Mouse (Mus musculus): ENCODE results near the gene Kif24. TPM values are rescaled to one million over a fixed set of nuclear protein-coding genes. Genes with fewer than 3 reads are reported as not detected.

The Kif24 gene
- polyA plus RNA-seq, 1 experiment from 2014 or later: 2.4 TPM

- no peaks in the 10 kb centered on the region for H3K27me3 ChIP-seq (replicated peaks; ENCODE audit: control insufficient read depth, insufficient read depth, low read length)
- no peak overlapping the region for H3K4me3 ChIP-seq (ENCODE audit: low read length)
- H3K36me3 ChIP-seq (ENCODE audit: control insufficient read depth, insufficient read depth, low read length): no peaks in the 10 kb centered on the region
- 98% methylated on average over 3 of the region's 3 CpGs for WGBS
- ATAC-seq: no peak
- H3K4me1 ChIP-seq (ENCODE audit: control insufficient read depth, insufficient read depth, low read depth, low read length): no peaks in the 10 kb centered on the region
- no peaks in the 10 kb centered on the region for H3K9me3 ChIP-seq (ENCODE audit: control insufficient read depth, low read length)
- H3K27ac ChIP-seq (ENCODE audit: low read depth, low read length): no peak overlapping the region
- H3K4me2 ChIP-seq (ENCODE audit: low read length): no peak overlapping the region
- H3K9ac ChIP-seq (ENCODE audit: low read depth, low read length): no peak overlapping the region
Measured at GRCm38 (mm10) chr4:41447595-41447994, 17.1 kb downstream of the Kif24 start.

DNA sequence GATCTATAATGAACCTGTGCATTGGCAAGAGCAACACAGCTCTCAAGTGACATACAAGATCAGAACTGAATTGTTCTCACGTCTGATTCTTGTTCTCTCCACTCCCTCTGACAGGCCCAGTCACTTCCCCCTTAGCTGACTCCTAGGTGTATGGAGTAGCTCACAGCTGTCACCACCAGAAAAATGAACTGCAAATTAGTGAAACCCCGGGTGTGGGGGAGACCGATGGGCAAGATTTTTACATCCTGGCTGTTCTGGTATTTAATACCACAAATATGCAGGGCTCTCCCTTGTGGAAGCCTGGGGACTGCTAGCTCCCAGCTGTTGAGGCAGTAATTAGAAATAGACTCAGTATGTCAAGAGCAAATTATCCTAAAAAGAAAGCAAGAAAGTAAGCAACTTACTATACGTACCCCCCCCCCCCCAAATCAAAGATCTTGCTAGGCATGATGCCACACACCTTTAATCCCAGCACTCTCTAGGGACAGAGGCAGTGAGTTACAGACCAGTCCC is 21.8 kb downstream of the Kif24 start:
- H3K9me3 ChIP-seq (ENCODE audit: control insufficient read depth, low read length): no peaks in the 10 kb centered on the region
- no peaks in the 10 kb centered on the region for H3K36me3 ChIP-seq (ENCODE audit: control insufficient read depth, insufficient read depth, low read length)
- H3K4me2 ChIP-seq (ENCODE audit: low read length): no peak overlapping the region
- no peaks in the 10 kb centered on the region for H3K4me1 ChIP-seq (ENCODE audit: control insufficient read depth, insufficient read depth, low read depth, low read length)
- H3K9ac ChIP-seq (ENCODE audit: low read depth, low read length): no peak overlapping the region
- H3K27ac ChIP-seq (ENCODE audit: low read depth, low read length): no peak overlapping the region
- H3K4me3 ChIP-seq (ENCODE audit: low read length): no peak overlapping the region
- no peaks in the 10 kb centered on the region for H3K27me3 ChIP-seq (replicated peaks; ENCODE audit: control insufficient read depth, insufficient read depth, low read length)
- ATAC-seq: no peak
- 76% methylated on average over 4 of the region's 4 CpGs for WGBS

- Histone ChIP-seq H3K27me3 (replicated peaks; ENCODE audit: control insufficient read depth, insufficient read depth, low read length) (no peaks in the 10 kb centered on the region), H3K4me2 (ENCODE audit: low read length) (no peak overlapping the region), H3K27ac (ENCODE audit: low read depth, low read length) (no peak overlapping the region), H3K4me3 (ENCODE audit: low read length) (no peak overlapping the region), H3K36me3 (ENCODE audit: control insufficient read depth, insufficient read depth, low read length) (no peaks in the 10 kb centered on the region), H3K9me3 (ENCODE audit: control insufficient read depth, low read length) (no peaks in the 10 kb centered on the region), H3K9ac (ENCODE audit: low read depth, low read length) (no peak overlapping the region), H3K4me1 (ENCODE audit: control insufficient read depth, insufficient read depth, low read depth, low read length) (no peaks in the 10 kb centered on the region)
- ATAC-seq: no peak
- WGBS: 89% methylated on average over 5 of the region's 5 CpGs
Measured at GRCm38 (mm10) chr4:41438931-41439330, 25.8 kb downstream of the Kif24 start.

DNA sequence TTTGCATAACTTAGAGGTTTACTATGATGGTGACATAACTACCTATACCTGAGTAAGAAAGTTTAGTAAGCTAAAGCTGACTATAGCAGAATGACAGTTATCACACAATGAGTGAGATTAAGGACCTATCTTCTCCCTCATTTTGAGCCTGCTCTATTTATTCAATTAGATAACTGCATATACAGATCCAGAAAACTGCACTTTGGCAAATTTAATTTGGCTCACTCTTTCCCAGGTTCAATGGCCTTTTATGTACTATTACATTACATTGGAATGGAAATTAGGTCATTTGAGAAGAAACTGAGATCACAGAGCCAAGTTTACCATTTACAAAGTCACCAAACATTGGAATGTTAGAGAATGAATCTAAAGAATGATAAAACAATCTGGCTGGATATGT is 47.7 kb downstream of the Kif24 start:
- no peaks in the 10 kb centered on the region for H3K9me3 ChIP-seq (ENCODE audit: control insufficient read depth, low read length)
- H3K27me3 ChIP-seq (replicated peaks; ENCODE audit: control insufficient read depth, insufficient read depth, low read length): no peaks in the 10 kb centered on the region
- H3K9ac ChIP-seq (ENCODE audit: low read depth, low read length): no peak overlapping the region
- no peak overlapping the region for H3K4me3 ChIP-seq (ENCODE audit: low read length)
- no peaks in the 10 kb centered on the region for H3K4me1 ChIP-seq (ENCODE audit: control insufficient read depth, insufficient read depth, low read depth, low read length)
- H3K27ac ChIP-seq (ENCODE audit: low read depth, low read length): no peak overlapping the region
- ATAC-seq: no peak
- H3K36me3 ChIP-seq (ENCODE audit: control insufficient read depth, insufficient read depth, low read length): no peaks in the 10 kb centered on the region
- no peak overlapping the region for H3K4me2 ChIP-seq (ENCODE audit: low read length)

- Histone ChIP-seq H3K36me3 (ENCODE audit: control insufficient read depth, insufficient read depth, low read length) (no peaks in the 10 kb centered on the region), H3K4me1 (ENCODE audit: control insufficient read depth, insufficient read depth, low read depth, low read length) (no peaks in the 10 kb centered on the region), H3K27me3 (replicated peaks; ENCODE audit: control insufficient read depth, insufficient read depth, low read length) (no peaks in the 10 kb centered on the region), H3K9me3 (ENCODE audit: control insufficient read depth, low read length) (no peaks in the 10 kb centered on the region), H3K4me3 (ENCODE audit: low read length) (no peak overlapping the region), H3K4me2 (ENCODE audit: low read length) (no peak overlapping the region), H3K27ac (ENCODE audit: low read depth, low read length) (no peak overlapping the region), H3K9ac (ENCODE audit: low read depth, low read length) (no peak overlapping the region)
- 94% methylated on average over 1 of the region's 1 CpGs for WGBS
- ATAC-seq: no peak
Measured at GRCm38 (mm10) chr4:41409341-41409740, 55.3 kb downstream of the Kif24 start.

GRCm38 (mm10) chr4:41407353-41407752 is 57.3 kb downstream of the Kif24 start:
- H3K4me3 ChIP-seq (ENCODE audit: low read length): no peak overlapping the region

DNA sequence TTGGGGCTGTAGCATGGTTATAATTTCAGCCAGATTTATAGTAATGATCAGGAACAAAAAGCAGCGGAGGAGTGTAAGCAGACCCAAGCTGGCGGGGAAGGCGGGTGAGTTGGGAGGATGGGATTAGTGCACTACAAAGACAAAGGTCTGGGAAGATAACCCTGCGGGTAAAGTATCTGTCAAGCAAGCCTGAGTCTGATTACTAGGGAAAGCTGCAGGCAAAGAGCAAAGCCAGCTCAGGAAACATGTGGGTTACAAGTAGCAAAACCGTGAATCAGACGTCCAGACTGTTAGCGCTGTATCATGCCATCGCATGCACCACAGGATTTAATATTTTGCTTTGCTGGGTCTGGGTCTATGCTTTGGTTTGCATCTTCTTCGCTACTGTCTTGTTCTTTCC is 58.1 kb downstream of the Kif24 start:
- no peak for ATAC-seq
- no peak overlapping the region for H3K4me3 ChIP-seq (ENCODE audit: low read length)
- no peaks in the 10 kb centered on the region for H3K9me3 ChIP-seq (ENCODE audit: control insufficient read depth, low read length)
- no peak overlapping the region for H3K4me2 ChIP-seq (ENCODE audit: low read length)
- H3K27me3 ChIP-seq (replicated peaks; ENCODE audit: control insufficient read depth, insufficient read depth, low read length): no peaks in the 10 kb centered on the region
- H3K27ac ChIP-seq (ENCODE audit: low read depth, low read length): no peak overlapping the region
- no peaks in the 10 kb centered on the region for H3K4me1 ChIP-seq (ENCODE audit: control insufficient read depth, insufficient read depth, low read depth, low read length)
- no peak overlapping the region for H3K9ac ChIP-seq (ENCODE audit: low read depth, low read length)
- 89% methylated on average over 9 of the region's 9 CpGs for WGBS
- no peaks in the 10 kb centered on the region for H3K36me3 ChIP-seq (ENCODE audit: control insufficient read depth, insufficient read depth, low read length)

More at GRCm38 (mm10) chr4:41407353-41407752, 57.3 kb downstream of the Kif24 start:
- Histone ChIP-seq H3K4me2 (ENCODE audit: low read length) (no peak overlapping the region), H3K9ac (ENCODE audit: low read depth, low read length) (no peak overlapping the region), H3K9me3 (ENCODE audit: control insufficient read depth, low read length) (no peaks in the 10 kb centered on the region), H3K27me3 (replicated peaks; ENCODE audit: control insufficient read depth, insufficient read depth, low read length) (no peaks in the 10 kb centered on the region), H3K36me3 (ENCODE audit: control insufficient read depth, insufficient read depth, low read length) (no peaks in the 10 kb centered on the region), H3K27ac (ENCODE audit: low read depth, low read length) (no peak overlapping the region), H3K4me1 (ENCODE audit: control insufficient read depth, insufficient read depth, low read depth, low read length) (no peaks in the 10 kb centered on the region)
- 98% methylated on average over 2 of the region's 2 CpGs for WGBS
- ATAC-seq: no peak

- no peak for ATAC-seq
- WGBS: 95% methylated on average over 5 of the region's 5 CpGs
- Histone ChIP-seq H3K9ac (ENCODE audit: low read depth, low read length) (no peak overlapping the region), H3K36me3 (ENCODE audit: control insufficient read depth, insufficient read depth, low read length) (no peaks in the 10 kb centered on the region), H3K27me3 (replicated peaks; ENCODE audit: control insufficient read depth, insufficient read depth, low read length) (no peaks in the 10 kb centered on the region), H3K27ac (ENCODE audit: low read depth, low read length) (no peak overlapping the region), H3K4me3 (ENCODE audit: low read length) (no peak overlapping the region), H3K4me1 (ENCODE audit: control insufficient read depth, insufficient read depth, low read depth, low read length) (no peaks in the 10 kb centered on the region), H3K9me3 (ENCODE audit: control insufficient read depth, low read length) (no peaks in the 10 kb centered on the region), H3K4me2 (ENCODE audit: low read length) (no peak overlapping the region)
Measured at GRCm38 (mm10) chr4:41401573-41401972, 63.1 kb downstream of the Kif24 start.

GRCm38 (mm10) chr4:41401167-41401566 is 63.5 kb downstream of the Kif24 start:
- no peaks in the 10 kb centered on the region for H3K9me3 ChIP-seq (ENCODE audit: control insufficient read depth, low read length)
- H3K4me1 ChIP-seq (ENCODE audit: control insufficient read depth, insufficient read depth, low read depth, low read length): no peaks in the 10 kb centered on the region
- H3K9ac ChIP-seq (ENCODE audit: low read depth, low read length): no peak overlapping the region
- H3K27ac ChIP-seq (ENCODE audit: low read depth, low read length): no peak overlapping the region
- no peak overlapping the region for H3K4me2 ChIP-seq (ENCODE audit: low read length)
- H3K36me3 ChIP-seq (ENCODE audit: control insufficient read depth, insufficient read depth, low read length): no peaks in the 10 kb centered on the region
- no peaks in the 10 kb centered on the region for H3K27me3 ChIP-seq (replicated peaks; ENCODE audit: control insufficient read depth, insufficient read depth, low read length)
- H3K4me3 ChIP-seq (ENCODE audit: low read length): no peak overlapping the region
- no peak for ATAC-seq

- H3K4me3 ChIP-seq (ENCODE audit: low read length): no peak overlapping the region
- H3K9me3 ChIP-seq (ENCODE audit: control insufficient read depth, low read length): no peaks in the 10 kb centered on the region
- H3K4me2 ChIP-seq (ENCODE audit: low read length): no peak overlapping the region
- no peak overlapping the region for H3K9ac ChIP-seq (ENCODE audit: low read depth, low read length)
- 82% methylated on average over 5 of the region's 5 CpGs for WGBS
- no peaks in the 10 kb centered on the region for H3K36me3 ChIP-seq (ENCODE audit: control insufficient read depth, insufficient read depth, low read length)
- no peaks in the 10 kb centered on the region for H3K4me1 ChIP-seq (ENCODE audit: control insufficient read depth, insufficient read depth, low read depth, low read length)
- no peak for ATAC-seq
- H3K27ac ChIP-seq (ENCODE audit: low read depth, low read length): no peak overlapping the region
- no peaks in the 10 kb centered on the region for H3K27me3 ChIP-seq (replicated peaks; ENCODE audit: control insufficient read depth, insufficient read depth, low read length)
Measured at GRCm38 (mm10) chr4:41399904-41400303, 64.8 kb downstream of the Kif24 start.
